Mouse (Mus musculus) CD8-positive naive resting alpha-beta T cell, adult 2 months (primary cell): Measurements from ENCODE around the gene Tfam.

ENCODE experiments used
- DNase-seq, 2 experiments: peaks; one replicate each; pipeline ENCODE4 v3.0.0; 2022; ENCODE audit warnings: low read depth in 2 of 2, low spot score in 2 of 2

Tfam gene

GRCm38 (mm10) chr10:71238240-71238554 is at the start of gene Tfam:
Tfam (minus strand) TSS chr10:71238280.
- no peak for DNase-seq

- peak; percentile 59 to 72 for DNase-seq
Measured at GRCm38 (mm10) chr10:71285126-71285580, 47.1 kb upstream of the Tfam start, which contains the start of gene Ube2d1. Ube2d1 (minus strand) TSS chr10:71285262.

- DNase-seq = peak in 1 of 2 experiments; percentile 16
Measured at GRCm38 (mm10) chr10:71284511-71285125, 46.5 kb upstream of the Tfam start.

- DNase-seq = no peak
Measured at GRCm38 (mm10) chr10:71284131-71284510, 46.0 kb upstream of the Tfam start.

- DNase-seq = no peak
Measured at GRCm38 (mm10) chr10:71273008-71273739, 35.1 kb upstream of the Tfam start.

- no peak for DNase-seq
Measured at GRCm38 (mm10) chr10:71267973-71268372, 29.9 kb upstream of the Tfam start.

- DNase-seq = no peak
Measured at GRCm38 (mm10) chr10:71267511-71267910, 29.4 kb upstream of the Tfam start.

- DNase-seq = no peak
Measured at GRCm38 (mm10) chr10:71265067-71265466, 27.0 kb upstream of the Tfam start.

GRCm38 (mm10) chr10:71261637-71262036 is 23.6 kb upstream of the Tfam start:
- no peak for DNase-seq

- no peak for DNase-seq
Measured at GRCm38 (mm10) chr10:71258943-71259342, 20.9 kb upstream of the Tfam start.

GRCm38 (mm10) chr10:71258516-71258915 is 20.4 kb upstream of the Tfam start:
- no peak for DNase-seq

- no peak for DNase-seq
Measured at GRCm38 (mm10) chr10:71253147-71253546, 15.1 kb upstream of the Tfam start.

- no peak for DNase-seq
Measured at GRCm38 (mm10) chr10:71252421-71252820, 14.3 kb upstream of the Tfam start.

GRCm38 (mm10) chr10:71251846-71252245 is 13.8 kb upstream of the Tfam start:
- DNase-seq = no peak

- DNase-seq = no peak
Measured at GRCm38 (mm10) chr10:71251256-71251655, 13.2 kb upstream of the Tfam start.

GRCm38 (mm10) chr10:71250472-71250871 is 12.4 kb upstream of the Tfam start:
- DNase-seq = no peak

- no peak for DNase-seq
Measured at GRCm38 (mm10) chr10:71249086-71249880, 11.2 kb upstream of the Tfam start.

GRCm38 (mm10) chr10:71246956-71247355 is 8.9 kb upstream of the Tfam start:
- peak in 1 of 2 experiments; percentile 16 for DNase-seq

GRCm38 (mm10) chr10:71239479-71240120 is 1.5 kb upstream of the Tfam start:
- peak; percentile 22 to 44 for DNase-seq

GRCm38 (mm10) chr10:71237516-71238239 is 402 bp downstream of the Tfam start:
- DNase-seq = peak; percentile 93 to 97

GRCm38 (mm10) chr10:71234071-71234470 is 4.0 kb downstream of the Tfam start:
- DNase-seq = no peak
